Comparison of ENCODE assay signal across 17 mouse cellular contexts in genomic region chrX:36311420-36311819, GRCm38 (mm10). TPM values are rescaled to one million over a fixed set of nuclear protein-coding genes. Genes with fewer than 3 reads are reported as not detected.
DNase-seq lines count a peak whose midpoint lies in the region; ATAC-seq and TF ChIP-seq lines count a peak whose summit lies in the region.
"Had no signal": no experiment of that assay in that cellular context is flagged by ENCODE, and none has a peak within 500 bp of the region (broad histone marks: within the 10 kb centered on the region; RNA-seq: fewer than 3 reads in every experiment).

No protein-coding gene starts in this region.

- no peaks in the 10 kb centered on the region for H3K9me3 ChIP-seq in intestine, embryonic 16.5 days (ENCODE audit: control insufficient read depth, low read length)
- H3K9me3 ChIP-seq: limb, embryonic 12.5 days; liver, embryonic 15.5 days; midbrain, embryonic 10.5 days had no signal

- H3K4me2 ChIP-seq in intestine, embryonic 16.5 days (ENCODE audit: low read depth, low read length) = no peak overlapping the region
- H3K4me2 ChIP-seq: limb, embryonic 12.5 days; liver, embryonic 15.5 days had no signal

- no peak overlapping the region for H3K9ac ChIP-seq in intestine, embryonic 16.5 days (ENCODE audit: low read depth, low read length)
- H3K9ac ChIP-seq: limb, embryonic 12.5 days; liver, embryonic 15.5 days had no signal

- no peak for TF ChIP-seq CTCF in left cerebral cortex, adult 2 months (IDR thresholded peaks at IDR 0.05)

- WGBS in intestine, embryonic 16.5 days = 77% methylated on average over 3 of the region's 3 CpGs

- H3K4me1 ChIP-seq in intestine, embryonic 16.5 days (ENCODE audit: control insufficient read depth, insufficient read depth, low read length) = no peaks in the 10 kb centered on the region
- H3K4me1 ChIP-seq: limb, embryonic 12.5 days; liver, embryonic 15.5 days; midbrain, embryonic 10.5 days had no signal

- no peaks in the 10 kb centered on the region for H3K36me3 ChIP-seq in intestine, embryonic 16.5 days (ENCODE audit: control insufficient read depth, insufficient read depth, low read length)
- H3K36me3 ChIP-seq: limb, embryonic 12.5 days; liver, embryonic 15.5 days; midbrain, embryonic 10.5 days had no signal

- peak; percentile 23 for DNase-seq in adrenal gland, postnatal 14 days
- no peak for DNase-seq in adrenal gland, adult 8-10 months
- peak; percentile 26 for DNase-seq in left cerebral cortex, adult 11 months (ENCODE audit: low spot score)
- DNase-seq in left cerebral cortex, postnatal 4 days = no peak
- DNase-seq in brain, adult 2 months (ENCODE audit: low read depth, low spot score) = peak; percentile 81
- DNase-seq in left cerebral cortex, adult 2 months (ENCODE audit: extremely low spot score in 1 of 2, low spot score in 2 of 2) = peak; percentile 18 to 36
- DNase-seq in ovary, postnatal 10 days (ENCODE audit: low spot score) = no peak
- DNase-seq: cerebellum, adult 9-11 months; kidney, adult 9 months; kidney, postnatal 36 days; thymus, adult 2 months had no signal

- H3K27ac ChIP-seq in left cerebral cortex, adult 2 months = no peak overlapping the region
- no peak overlapping the region for H3K27ac ChIP-seq in intestine, embryonic 16.5 days (ENCODE audit: low read length)
- H3K27ac ChIP-seq: limb, embryonic 12.5 days; liver, embryonic 15.5 days; midbrain, embryonic 10.5 days had no signal

- no peaks in the 10 kb centered on the region for H3K27me3 ChIP-seq in intestine, embryonic 16.5 days (replicated peaks; ENCODE audit: control insufficient read depth, insufficient read depth, low read length)
- H3K27me3 ChIP-seq: CH12.LX; limb, embryonic 12.5 days; liver, embryonic 15.5 days had no signal

- intact Hi-C loops in left cerebral cortex, postnatal 4 days (cut with DNase I) = no loop called here
- intact Hi-C loops in left cerebral cortex, adult 2 months (cut with DNase I) = loop anchor here (1.0 to 5.0 kb wide), 2 partner anchors 64 to 79 kb away; no protein-coding TSS in a partner anchor

- no peak for ATAC-seq in intestine, embryonic 16.5 days
- ATAC-seq: inflammation-experienced regulatory T-cells, adult 6 months had no signal

- no peak overlapping the region for H3K4me3 ChIP-seq in left cerebral cortex, adult 2 months
- no peak overlapping the region for H3K4me3 ChIP-seq in intestine, embryonic 16.5 days (ENCODE audit: low read length)
- H3K4me3 ChIP-seq: limb, embryonic 12.5 days; liver, embryonic 15.5 days; midbrain, embryonic 10.5 days had no signal

RNA-seq across cellular contexts. Expression of gene Lonrf3, which starts 16.7 kb away (rescaled TPM):
- 5.5 and 6.7 TPM in 2 replicates for total RNA-seq in adrenal gland, postnatal 14 days (2021)
- 1 to 10 TPM; 3.7 to 4.9 (median 4.0) TPM for total RNA-seq in adrenal gland, adult 8-10 months (2022)
- total RNA-seq in left cerebral cortex, postnatal 4 days (2021) = 1 to 10 TPM; 4.7 to 5.6 TPM
- total RNA-seq in left cerebral cortex, adult 2 months (2021) = 10 to 100 TPM; 15.8 to 20.4 TPM
- polyA plus RNA-seq in intestine, embryonic 16.5 days (2015; fragmentation: Nextera tagmentation; extraction: Ambion mirVana) = 0.49 and 0.66 TPM in 2 replicates
- total RNA-seq: CH12.LX had no signal
- polyA plus RNA-seq: inflammation-experienced regulatory T-cells, adult 6 months; limb, embryonic 12.5 days had no signal

Comparison
In these comparisons a context has a peak if more than half of its experiments do, and no peak if none do; other contexts are left out.
1. DNase-seq: peak in adrenal gland, postnatal 14 days (single experiment), left cerebral cortex, adult 11 months (single experiment), brain, adult 2 months (single experiment) and left cerebral cortex, adult 2 months (2 of 2); none in adrenal gland, adult 8-10 months (single experiment), left cerebral cortex, postnatal 4 days (single experiment) and ovary, postnatal 10 days (single experiment).